Mouse (Mus musculus) hindbrain, embryonic 16.5 days (tissue): Measurements from ENCODE around the gene Hs6st3. TPM values are rescaled to one million over a fixed set of nuclear protein-coding genes. Genes with fewer than 3 reads are reported as not detected.

Experiments
- ATAC-seq: fragments of 200-750 bp; cut with Nextera tagmentation; 2 replicates; pipeline ENCODE4 v1.8.0; 2017; ENCODE audit warnings: moderate TSS enrichment, moderate library complexity
- H3K27ac ChIP-seq: fragments of 300-500 bp; sonication (generic); 2 replicates; pipeline ENCODE4 v1.5.1; 2014; ENCODE audit warnings: low read depth, mild to moderate bottlenecking, control low read depth, low read length, moderate library complexity
- H3K27me3 ChIP-seq: fragments of 300-500 bp; sonication (generic); replicated peaks from 2 replicates; pipeline ENCODE4 v1.6.1; 2014; ENCODE audit warnings: low read length; ENCODE audit not compliant: control insufficient read depth, insufficient read depth
- H3K36me3 ChIP-seq: fragments of 300-500 bp; sonication (generic); 2 replicates; pipeline ENCODE4 v1.6.1; 2014; ENCODE audit warnings: mild to moderate bottlenecking, low read length, moderate library complexity, mixed read lengths; ENCODE audit not compliant: control insufficient read depth, insufficient read depth
- H3K4me1 ChIP-seq: fragments of 300-500 bp; sonication (generic); 2 replicates; pipeline ENCODE4 v1.6.1; 2014; ENCODE audit warnings: low read depth, low read length; ENCODE audit not compliant: control insufficient read depth, insufficient read depth
- H3K4me2 ChIP-seq: fragments of 300-500 bp; sonication (generic); 2 replicates; pipeline ENCODE4 v1.6.1; 2014; ENCODE audit warnings: mild to moderate bottlenecking, low read length, control low read depth, moderate library complexity
- H3K4me3 ChIP-seq: fragments of 300-500 bp; sonication (generic); 2 replicates; pipeline ENCODE4 v1.5.1; 2014; ENCODE audit warnings: mild to moderate bottlenecking, low read length, control low read depth, moderate library complexity
- H3K9ac ChIP-seq: fragments of 300-500 bp; sonication (generic); 2 replicates; pipeline ENCODE4 v1.6.1; 2014; ENCODE audit warnings: low read depth, mild to moderate bottlenecking, control low read depth, low read length, moderate library complexity
- H3K9me3 ChIP-seq: fragments of 300-500 bp; sonication (generic); 2 replicates; pipeline ENCODE4 v1.6.1; 2014; ENCODE audit warnings: mild to moderate bottlenecking, low read length, moderate library complexity; ENCODE audit not compliant: control insufficient read depth
- WGBS: fragments of 180-500 bp; shearing (Covaris S2); extraction: QIAGEN DNeasy Blood & Tissue Kit; methylation state at CpG from one replicate; pipeline ENCODE4 v1.1.7; 2014; 5-methylcytosine and 5-hydroxymethylcytosine counted together
- polyA plus RNA-seq: library from polyadenylated mRNA; unstranded; fragments of >200 nt; fragmentation: Nextera tagmentation; extraction: Ambion mirVana; gene quantifications from 2 replicates; pipeline ENCODE4 v1.2.1, GENCODE M21; 2015

The Hs6st3 gene
- polyA plus RNA-seq, 1 experiment from 2014 or later, result 1.8 TPM

GRCm38 (mm10) chr14:119797172-119797850, 659.2 kb downstream of the Hs6st3 start:
- H3K9me3 ChIP-seq, result no peaks in the 10 kb centered on the region
- H3K36me3 ChIP-seq, result no peaks in the 10 kb centered on the region
- H3K4me2 ChIP-seq, result no peak overlapping the region
- no peaks in the 10 kb centered on the region for H3K27me3 ChIP-seq
- no peak overlapping the region for H3K27ac ChIP-seq
- H3K4me3 ChIP-seq, result no peak overlapping the region
- 31% methylated on average over 9 of the region's 9 CpGs for WGBS
- no peaks in the 10 kb centered on the region for H3K4me1 ChIP-seq
- H3K9ac ChIP-seq, result no peak overlapping the region
- no peak for ATAC-seq

GRCm38 (mm10) chr14:119798561-119798960, 660.4 kb downstream of the Hs6st3 start:
- WGBS, result 92% methylated on average over 11 of the region's 11 CpGs
- H3K36me3 ChIP-seq, result no peaks in the 10 kb centered on the region
- no peaks in the 10 kb centered on the region for H3K27me3 ChIP-seq
- no peak overlapping the region for H3K9ac ChIP-seq
- H3K4me1 ChIP-seq, result no peaks in the 10 kb centered on the region
- H3K4me2 ChIP-seq, result no peak overlapping the region
- ATAC-seq, result no peak
- no peaks in the 10 kb centered on the region for H3K9me3 ChIP-seq
- no peak overlapping the region for H3K4me3 ChIP-seq
- H3K27ac ChIP-seq, result no peak overlapping the region; the same call in 1 of the 2 replicates

- no peak overlapping the region for H3K9ac ChIP-seq
- no peaks in the 10 kb centered on the region for H3K27me3 ChIP-seq
- H3K4me2 ChIP-seq, result no peak overlapping the region
- H3K27ac ChIP-seq, result no peak overlapping the region
- H3K36me3 ChIP-seq, result no peaks in the 10 kb centered on the region
- H3K4me1 ChIP-seq, result no peaks in the 10 kb centered on the region
- H3K4me3 ChIP-seq, result no peak overlapping the region
- no peaks in the 10 kb centered on the region for H3K9me3 ChIP-seq
- no peak for ATAC-seq
- WGBS, result 68% methylated on average over 11 of the region's 11 CpGs
These were observed 662.7 kb downstream of the Hs6st3 start for GRCm38 (mm10) chr14:119800856-119801255.

GRCm38 (mm10) chr14:119813898-119814297, 675.8 kb downstream of the Hs6st3 start:
- Histone ChIP-seq H3K4me3 (no peak overlapping the region), H3K27me3 (no peaks in the 10 kb centered on the region), H3K27ac (no peak overlapping the region), H3K9ac (no peak overlapping the region), H3K36me3 (no peaks in the 10 kb centered on the region), H3K4me2 (no peak overlapping the region), H3K9me3 (no peaks in the 10 kb centered on the region), H3K4me1 (no peaks in the 10 kb centered on the region)
- 94% methylated on average over 4 of the region's 4 CpGs for WGBS
- ATAC-seq, result no peak

- H3K9me3 ChIP-seq, result no peaks in the 10 kb centered on the region
- ATAC-seq, result no peak
- H3K27me3 ChIP-seq, result no peaks in the 10 kb centered on the region
- no peak overlapping the region for H3K4me2 ChIP-seq
- H3K27ac ChIP-seq, result no peak overlapping the region
- no peak overlapping the region for H3K4me3 ChIP-seq
- WGBS, result 82% methylated on average over 5 of the region's 5 CpGs
- no peaks in the 10 kb centered on the region for H3K4me1 ChIP-seq
- no peaks in the 10 kb centered on the region for H3K36me3 ChIP-seq
- H3K9ac ChIP-seq, result no peak overlapping the region
These were observed 677.5 kb downstream of the Hs6st3 start for GRCm38 (mm10) chr14:119815616-119816015.

GRCm38 (mm10) chr14:119820562-119820961, 682.4 kb downstream of the Hs6st3 start:
- no peaks in the 10 kb centered on the region for H3K36me3 ChIP-seq
- H3K4me3 ChIP-seq, result no peak overlapping the region
- no peak overlapping the region for H3K27ac ChIP-seq
- H3K9ac ChIP-seq, result no peak overlapping the region
- ATAC-seq, result no peak
- H3K9me3 ChIP-seq, result 0 out of 2 replicates have a peak, but pooled peaks cover under 1% of the 10 kb centered on the region
- no peaks in the 10 kb centered on the region for H3K27me3 ChIP-seq
- WGBS, result 52% methylated on average over 6 of the region's 6 CpGs
- H3K4me2 ChIP-seq, result no peak overlapping the region
- H3K4me1 ChIP-seq, result no peaks in the 10 kb centered on the region

- peak; percentile 76 for ATAC-seq
- WGBS, result 28% methylated on average over 19 of the region's 19 CpGs
- Histone ChIP-seq H3K4me3 (no peak overlapping the region), H3K27ac (peak overlapping the region; percentile 39), H3K27me3 (no peaks in the 10 kb centered on the region), H3K36me3 (no peaks in the 10 kb centered on the region), H3K4me1 (peaks cover 18% of the 10 kb centered on the region), H3K4me2 (peak overlapping the region; percentile 45), H3K9me3 (no peaks in the 10 kb centered on the region), H3K9ac (0 out of 2 replicates have a peak overlapping the region, but pooled peaks have one; percentile 27)
These were observed 693.2 kb downstream of the Hs6st3 start for GRCm38 (mm10) chr14:119831165-119832011.

- 0 out of 2 replicates have a peak overlapping the region, but pooled peaks have one; percentile 27 for H3K9ac ChIP-seq
- peaks cover 18% of the 10 kb centered on the region for H3K4me1 ChIP-seq
- no peak overlapping the region for H3K4me3 ChIP-seq
- ATAC-seq, result no peak; the same call in 1 of the 2 replicates
- 42% methylated on average over 7 of the region's 7 CpGs for WGBS
- peak overlapping the region; percentile 45 for H3K4me2 ChIP-seq
- H3K36me3 ChIP-seq, result no peaks in the 10 kb centered on the region
- peak overlapping the region; percentile 39 for H3K27ac ChIP-seq
- H3K27me3 ChIP-seq, result no peaks in the 10 kb centered on the region
- no peaks in the 10 kb centered on the region for H3K9me3 ChIP-seq
These were observed 693.8 kb downstream of the Hs6st3 start for GRCm38 (mm10) chr14:119832012-119832325.

GRCm38 (mm10) chr14:119832940-119833339, 694.8 kb downstream of the Hs6st3 start:
- WGBS, result 38% methylated on average over 9 of the region's 9 CpGs
- H3K27me3 ChIP-seq, result no peaks in the 10 kb centered on the region
- H3K9ac ChIP-seq, result no peak overlapping the region
- no peak for ATAC-seq
- no peaks in the 10 kb centered on the region for H3K9me3 ChIP-seq
- no peak overlapping the region for H3K27ac ChIP-seq
- no peak overlapping the region for H3K4me2 ChIP-seq
- H3K4me1 ChIP-seq, result peaks cover 18% of the 10 kb centered on the region
- no peak overlapping the region for H3K4me3 ChIP-seq
- H3K36me3 ChIP-seq, result no peaks in the 10 kb centered on the region
